Mouse (Mus musculus) adrenal gland, adult (tissue): ENCODE data around the gene Nup188.

ENCODE experiments used
- DNase-seq, 2 experiments: peaks; one replicate each; pipeline ENCODE4 v3.0.0; 2022 to 2023; ENCODE audit warnings: low spot score in 1 of 2; ENCODE audit not compliant: inconsistent age in 2 of 2

Gene Nup188

GRCm38 (mm10) chr2:30286192-30287026 lies at the start of gene Nup188, which contains the start of gene Dolk:
TSS of gene Nup188 (plus strand) at chr2:30286397.
TSS of gene Dolk (minus strand) at chr2:30286334.
- DNase-seq = peak; percentile 96 to 98

GRCm38 (mm10) chr2:30236426-30237198 lies 49.6 kb upstream of the Nup188 start:
- DNase-seq = no peak

- DNase-seq = peak; percentile 100
Measured at GRCm38 (mm10) chr2:30237199-30237880, 48.9 kb upstream of the Nup188 start, which contains the start of gene Lrrc8a. TSS of gene Lrrc8a (plus strand) at chr2:30237715.

DNA sequence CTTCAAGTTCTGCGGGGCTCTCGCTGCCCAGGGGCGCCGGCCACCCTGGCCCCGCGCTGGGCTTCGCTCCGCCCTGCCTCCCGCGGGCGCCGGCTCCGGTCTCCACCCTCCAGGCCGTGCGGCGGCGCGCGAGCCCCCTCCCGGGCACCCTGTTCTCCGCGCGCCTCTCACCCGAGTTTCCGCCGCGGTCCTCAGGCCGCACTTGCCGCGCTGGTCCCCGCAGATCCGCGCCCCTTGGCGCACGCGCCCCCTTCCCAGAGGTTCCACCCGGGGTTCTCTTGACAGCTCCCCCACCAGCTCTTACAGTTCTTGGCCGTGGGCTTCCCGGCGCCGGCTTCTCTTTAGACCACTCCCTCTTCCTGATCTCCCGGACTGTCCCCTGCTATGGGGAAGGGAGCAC lies 48.3 kb upstream of the Nup188 start:
- peak in 1 of 2 experiments; percentile 93 for DNase-seq

DNA sequence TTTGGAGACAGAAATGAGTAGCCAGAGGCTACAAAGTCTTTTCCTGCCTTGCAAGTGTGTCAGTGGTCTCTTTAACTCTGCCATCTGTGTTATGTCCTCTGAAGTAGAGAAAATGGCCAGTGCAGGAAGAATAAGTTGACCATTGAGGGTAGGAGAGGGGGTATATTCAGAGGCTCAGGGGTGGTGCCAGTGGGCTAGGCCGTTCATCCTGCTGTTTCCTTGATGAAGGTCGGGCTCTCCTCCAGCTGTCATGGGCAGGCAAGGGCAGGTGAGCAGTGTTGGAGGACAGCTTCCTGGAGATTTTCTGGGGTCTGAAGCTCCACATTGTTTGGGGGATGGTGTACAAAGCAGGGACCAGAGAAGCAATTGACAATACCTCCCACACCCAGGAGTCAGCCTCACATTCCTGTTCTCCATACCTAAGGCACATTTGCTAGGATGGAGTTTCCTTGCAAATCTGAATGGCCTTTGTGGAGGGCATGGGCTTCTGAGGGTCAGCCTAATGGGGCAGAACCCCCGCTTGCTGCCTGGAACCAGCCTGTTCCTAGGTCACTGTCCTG lies 47.2 kb upstream of the Nup188 start:
- peak in 1 of 2 experiments; percentile 57 for DNase-seq

DNA sequence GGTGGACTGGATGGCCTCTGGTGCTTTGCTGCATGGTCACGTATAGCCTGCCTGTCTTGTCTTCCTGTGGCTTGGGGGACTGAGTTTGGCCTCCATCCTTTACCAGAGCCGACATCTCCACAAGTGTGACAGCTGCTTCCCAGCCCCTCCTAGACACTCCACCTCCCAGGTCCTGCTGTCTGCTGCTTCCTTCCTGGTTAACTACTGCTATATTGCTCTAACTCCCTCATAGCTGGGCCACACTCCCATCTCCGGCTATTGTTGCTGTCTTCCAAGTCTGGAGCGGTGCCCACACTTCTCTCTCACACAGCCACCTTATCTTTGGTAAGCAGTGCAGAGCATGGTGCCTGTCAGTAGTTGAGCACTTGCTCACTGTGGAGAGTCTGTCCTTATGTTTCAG lies 46.4 kb upstream of the Nup188 start:
- DNase-seq = peak; percentile 62 to 77

GRCm38 (mm10) chr2:30240267-30240666 lies 45.9 kb upstream of the Nup188 start, which contains the start of gene Gm28035:
TSS of gene Gm28035 (plus strand) at chr2:30240567.
- no peak for DNase-seq

GRCm38 (mm10) chr2:30242509-30242908 lies 43.7 kb upstream of the Nup188 start:
- DNase-seq = peak; percentile 83 to 92

- DNase-seq = peak in 1 of 2 experiments; percentile 57
Measured at GRCm38 (mm10) chr2:30243391-30243790, 42.8 kb upstream of the Nup188 start.

DNA sequence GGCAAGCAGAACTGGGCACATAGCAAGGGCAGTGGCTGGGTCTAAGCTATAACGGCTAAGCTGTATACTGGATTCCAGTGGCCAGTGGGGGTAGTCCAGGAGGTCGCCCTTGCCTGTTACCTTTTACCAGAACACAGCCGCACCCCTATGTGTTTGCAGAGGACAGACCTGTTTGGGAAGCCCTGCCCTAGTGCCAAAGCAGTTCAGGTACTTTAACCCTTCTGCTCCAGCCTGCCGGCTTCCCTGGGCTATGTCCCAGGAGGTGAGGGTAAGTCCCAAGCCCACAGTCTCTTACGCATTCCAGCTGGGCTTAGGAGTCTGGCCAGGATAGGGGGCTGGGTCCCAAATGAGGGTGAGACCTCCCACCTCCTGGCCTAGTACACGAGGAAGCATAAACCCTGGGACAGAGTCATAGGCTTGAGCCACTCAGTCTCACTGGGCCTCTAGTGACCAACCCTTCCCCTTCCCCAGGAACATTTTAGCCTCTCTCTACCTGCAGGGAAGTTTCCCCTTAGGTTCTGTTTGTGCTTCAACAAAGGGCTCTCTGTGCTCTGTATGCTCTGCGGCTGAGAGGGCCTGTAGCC lies 41.5 kb upstream of the Nup188 start:
- DNase-seq = peak in 1 of 2 experiments; percentile 27

DNA sequence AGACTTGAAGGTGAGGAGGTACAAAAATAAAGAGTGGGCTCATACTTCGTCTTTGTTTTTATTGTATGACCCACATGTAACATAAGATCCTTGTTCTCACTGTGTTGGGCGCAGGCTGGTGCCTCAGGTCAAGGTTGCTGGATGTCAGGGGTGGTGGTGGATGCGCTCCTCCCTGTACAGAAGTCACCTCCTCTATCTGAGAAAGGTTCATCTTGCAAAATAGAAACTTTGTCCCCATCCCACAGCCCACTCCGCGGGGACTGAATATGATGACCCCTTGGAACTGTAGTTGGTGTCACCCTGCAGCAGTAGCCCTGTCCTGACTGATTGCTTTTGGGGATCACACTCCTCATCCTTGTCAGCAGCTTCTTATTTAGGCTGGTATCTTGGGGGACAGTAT lies 39.2 kb upstream of the Nup188 start:
- peak in 1 of 2 experiments; percentile 15 for DNase-seq

GRCm38 (mm10) chr2:30247681-30248080 lies 38.5 kb upstream of the Nup188 start:
- DNase-seq = peak in 1 of 2 experiments; percentile 34

- no peak for DNase-seq
Measured at GRCm38 (mm10) chr2:30249182-30249581, 37.0 kb upstream of the Nup188 start.

DNA sequence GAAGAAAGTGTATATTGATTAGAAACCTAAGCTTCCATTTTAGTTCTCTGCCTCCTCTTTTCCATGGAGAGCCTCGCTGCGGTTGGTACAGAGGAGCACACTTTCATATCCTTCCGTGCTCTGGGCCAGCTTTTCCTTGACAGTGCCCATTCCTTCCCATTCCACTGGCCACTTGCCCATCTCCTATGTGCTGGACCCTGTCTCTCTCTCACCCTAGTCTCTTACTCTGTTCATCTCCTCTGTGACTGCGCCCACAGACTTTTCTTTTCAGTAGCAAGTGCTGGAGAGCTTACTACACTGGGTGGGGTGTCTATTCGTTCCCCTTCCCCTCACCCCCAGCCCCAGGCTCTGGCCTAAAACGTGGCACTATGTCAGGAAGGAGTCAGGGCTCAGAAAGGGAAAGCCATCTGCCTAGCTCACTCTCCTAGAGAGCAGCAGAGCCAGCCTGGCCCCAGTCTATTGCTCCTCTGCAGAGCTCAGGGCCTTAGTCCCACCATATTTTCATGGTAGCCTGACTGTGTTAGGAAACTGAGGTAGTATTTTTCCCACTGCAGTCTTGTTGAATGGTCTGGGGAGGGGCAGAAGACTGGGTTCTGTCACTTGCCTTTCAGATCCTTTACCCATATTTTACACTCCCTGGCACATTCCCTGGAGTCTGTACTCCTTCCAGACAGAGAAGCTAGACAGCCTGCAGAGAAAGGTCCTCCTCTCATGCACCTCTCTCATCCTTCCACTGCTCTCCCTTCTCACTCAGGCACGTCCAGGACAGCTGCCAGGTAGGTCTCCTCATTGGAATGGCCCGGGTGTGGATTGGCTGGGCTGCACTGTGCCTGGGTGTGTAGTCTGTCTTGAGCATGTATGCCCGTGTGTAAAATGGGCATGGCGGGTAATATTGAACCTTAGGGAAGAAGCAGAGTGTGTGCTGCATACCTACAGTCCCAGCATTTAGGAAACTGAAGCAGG lies 35.8 kb upstream of the Nup188 start:
- DNase-seq = no peak

DNA sequence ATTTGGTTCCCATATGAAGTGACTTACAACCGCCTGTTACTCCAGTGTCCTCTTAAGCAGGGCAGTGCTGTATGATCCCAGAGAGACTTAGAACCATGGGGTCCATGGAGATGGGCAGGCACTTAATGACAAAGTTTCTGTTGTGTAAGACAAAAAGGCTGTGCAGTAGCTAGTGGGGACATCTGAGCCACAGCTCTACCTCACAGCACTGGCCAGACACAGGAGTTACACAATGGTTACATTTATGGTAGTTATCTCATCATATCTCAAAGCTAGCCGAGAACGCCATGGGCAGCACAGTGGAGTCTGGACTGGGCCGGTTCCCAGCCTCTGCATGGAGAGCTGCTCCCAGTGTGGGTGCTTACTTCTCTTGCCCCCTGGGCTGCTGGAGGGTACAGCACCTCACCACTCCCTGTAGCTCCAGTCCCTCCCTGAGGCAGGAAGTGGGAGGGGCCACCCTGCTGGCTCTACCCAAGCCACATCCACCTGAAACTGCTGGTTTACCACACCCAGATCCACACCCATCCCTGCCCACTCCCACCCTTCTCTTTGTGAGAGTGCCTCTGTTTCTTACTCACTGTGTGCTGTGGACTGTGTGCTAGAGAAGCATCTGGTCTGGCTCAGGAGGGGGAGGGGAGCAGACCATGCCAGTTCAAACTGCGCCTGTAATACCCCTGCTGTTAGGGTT lies 34.6 kb upstream of the Nup188 start:
- DNase-seq = peak in 1 of 2 experiments; percentile 68

DNA sequence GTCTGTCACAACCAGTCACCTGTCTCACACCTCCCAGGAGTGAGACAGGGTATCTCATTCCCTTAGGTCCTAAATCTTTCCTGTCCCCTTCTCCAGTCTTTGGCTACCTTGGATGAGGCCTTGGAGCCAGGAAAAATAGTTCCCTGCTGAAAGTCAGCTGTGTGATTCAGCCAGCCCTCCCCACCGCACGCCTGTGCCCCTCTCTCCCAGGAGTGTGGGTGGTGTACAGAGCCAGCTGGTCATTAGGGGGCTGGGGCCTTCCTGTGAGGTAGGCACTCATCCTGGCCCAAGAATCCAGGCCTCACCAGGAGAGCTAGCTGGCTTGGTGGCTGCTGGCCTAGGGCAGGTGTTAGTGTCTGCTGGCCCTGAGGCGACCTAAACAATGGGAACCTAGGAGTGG lies 33.7 kb upstream of the Nup188 start:
- DNase-seq = peak; percentile 58 to 85

- no peak for DNase-seq
Measured at GRCm38 (mm10) chr2:30253809-30254208, 32.4 kb upstream of the Nup188 start.

DNA sequence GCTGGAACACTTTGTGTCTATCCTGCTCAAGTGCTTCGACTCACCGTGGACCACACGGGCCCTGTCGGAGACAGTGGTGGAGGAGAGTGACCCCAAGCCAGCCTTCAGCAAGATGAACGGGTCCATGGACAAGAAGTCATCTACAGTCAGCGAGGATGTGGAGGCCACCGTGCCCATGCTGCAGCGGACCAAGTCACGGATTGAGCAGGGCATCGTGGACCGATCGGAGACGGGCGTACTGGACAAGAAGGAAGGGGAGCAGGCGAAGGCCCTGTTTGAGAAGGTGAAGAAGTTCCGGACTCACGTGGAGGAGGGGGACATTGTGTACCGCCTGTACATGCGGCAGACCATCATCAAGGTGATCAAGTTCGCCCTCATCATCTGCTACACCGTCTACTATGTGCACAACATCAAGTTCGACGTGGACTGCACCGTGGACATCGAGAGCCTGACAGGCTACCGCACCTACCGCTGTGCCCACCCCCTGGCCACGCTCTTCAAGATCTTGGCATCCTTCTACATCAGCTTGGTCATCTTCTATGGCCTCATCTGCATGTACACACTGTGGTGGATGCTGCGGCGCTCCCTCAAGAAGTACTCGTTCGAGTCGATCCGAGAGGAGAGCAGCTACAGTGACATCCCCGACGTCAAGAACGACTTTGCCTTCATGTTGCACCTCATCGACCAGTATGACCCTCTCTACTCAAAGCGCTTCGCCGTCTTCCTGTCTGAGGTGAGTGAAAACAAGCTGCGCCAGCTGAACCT lies 30.4 kb upstream of the Nup188 start:
- DNase-seq = peak in 1 of 2 experiments; percentile 31
